Mouse (Mus musculus) liver, embryonic 14.5 days (tissue): ENCODE results near the gene Clcf1.

Source experiments
- CTCF ChIP-seq: IDR thresholded peaks from 2 replicates; pipeline ENCODE4 v1.5.1; 2016; ENCODE audit warnings: antibody characterized with exemption, low read depth, control low read depth
- EP300 ChIP-seq: IDR thresholded peaks from 2 replicates; pipeline ENCODE4 v1.6.1; 2016; ENCODE audit warnings: antibody characterized with exemption, low read depth

DNA sequence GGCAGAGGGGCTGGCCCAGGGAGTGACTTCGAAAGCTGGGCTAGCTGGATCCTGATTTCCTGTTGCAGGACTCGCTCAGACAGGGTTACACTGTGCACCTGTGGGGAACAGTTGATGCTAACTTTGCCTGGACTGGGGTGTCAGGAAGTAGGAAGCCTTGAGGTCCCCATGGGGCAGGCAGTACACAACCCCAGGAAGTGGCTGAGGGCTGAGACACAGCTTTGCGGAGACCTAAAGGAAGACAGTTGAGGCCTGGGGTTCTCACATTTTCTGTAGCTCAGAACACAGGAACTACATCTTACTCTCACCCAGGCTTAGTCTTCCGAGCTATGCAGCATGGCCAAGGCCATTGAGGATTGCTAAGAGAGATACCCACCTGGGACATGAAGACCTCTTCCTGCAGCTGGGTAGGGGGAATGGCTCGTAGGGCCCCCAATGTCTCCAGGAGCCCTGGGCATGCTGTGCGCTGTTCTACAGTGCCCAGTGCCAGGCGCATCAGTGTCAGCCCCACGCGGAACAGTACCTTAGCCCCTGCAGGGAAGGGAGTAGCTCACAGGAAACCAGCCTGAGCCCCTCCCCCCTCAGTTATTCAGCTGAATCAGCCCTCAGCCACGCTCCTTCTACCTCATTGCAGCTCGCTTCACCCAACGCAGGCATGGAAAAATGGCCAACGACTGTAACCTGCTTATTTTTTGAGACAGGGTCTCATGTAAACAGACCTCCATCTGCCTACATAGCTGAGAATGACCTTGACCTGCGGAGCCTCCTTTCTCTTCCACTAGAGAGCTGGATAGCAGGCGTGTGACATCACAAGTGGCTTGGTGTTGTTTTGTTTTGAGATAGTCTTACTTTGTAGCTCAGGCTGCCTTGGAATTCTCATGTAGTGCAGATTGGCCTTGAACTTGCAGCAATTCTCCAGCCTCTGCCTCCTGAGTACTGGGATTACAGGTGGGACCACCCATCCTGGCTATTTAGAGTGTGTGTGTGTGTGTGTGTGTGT is 28.8 kb upstream of the Clcf1 start:
- TF ChIP-seq CTCF: no peak
- TF ChIP-seq EP300: no peak
